Mouse (Mus musculus) liver (tissue): ENCODE results near the gene Adamts2.
A peak's percentile ranks its signal among the peaks of the same experiment; 100 is the strongest.

ENCODE experiments used
- DNase-seq: peaks from one replicate; pipeline ENCODE4 v3.0.0-alpha.2; 2020; ENCODE audit warnings: mixed read lengths

Gene Adamts2

DNA sequence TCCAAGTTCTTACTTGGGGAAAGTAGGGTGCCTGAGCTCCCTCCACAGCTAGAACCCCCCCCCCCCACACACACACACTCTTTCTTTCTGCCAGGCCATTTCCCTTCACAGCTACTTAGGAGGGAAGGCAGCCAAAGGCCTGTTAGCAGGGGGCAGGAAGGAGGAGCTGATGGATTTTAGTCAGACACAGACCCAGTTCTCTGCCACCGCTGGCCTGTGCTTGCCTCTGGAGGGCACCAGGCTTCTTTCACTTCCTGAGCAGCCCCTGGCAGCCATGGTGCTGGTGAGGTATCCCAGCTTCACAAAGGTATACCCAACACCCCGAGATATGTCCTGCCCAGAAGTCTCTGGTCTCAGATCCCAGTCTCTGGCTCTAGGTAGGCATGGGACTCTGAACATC, 22.4 kb downstream of the Adamts2 start:
- DNase-seq: peak; percentile 11

DNA sequence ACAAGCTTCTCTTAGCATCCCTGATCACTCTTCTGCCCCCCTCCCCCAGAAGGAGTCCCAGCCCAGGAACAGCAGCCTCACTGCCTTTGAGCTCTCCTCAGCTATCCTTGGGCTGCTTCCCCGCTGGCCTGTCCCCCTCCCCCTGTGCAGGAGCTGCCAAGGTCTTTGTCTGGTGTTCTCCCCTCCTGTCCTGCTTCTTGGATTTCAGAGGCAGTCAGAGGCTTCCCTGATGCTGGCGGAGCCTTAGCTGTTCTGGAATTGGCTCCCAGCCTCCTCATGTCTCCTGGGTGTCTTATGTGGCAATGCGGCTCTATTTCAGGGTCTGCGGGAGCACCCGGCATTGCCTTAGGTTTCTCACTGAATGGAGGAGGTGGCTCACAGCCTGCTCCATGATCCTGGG, 22.8 kb downstream of the Adamts2 start:
- no peak for DNase-seq

DNA sequence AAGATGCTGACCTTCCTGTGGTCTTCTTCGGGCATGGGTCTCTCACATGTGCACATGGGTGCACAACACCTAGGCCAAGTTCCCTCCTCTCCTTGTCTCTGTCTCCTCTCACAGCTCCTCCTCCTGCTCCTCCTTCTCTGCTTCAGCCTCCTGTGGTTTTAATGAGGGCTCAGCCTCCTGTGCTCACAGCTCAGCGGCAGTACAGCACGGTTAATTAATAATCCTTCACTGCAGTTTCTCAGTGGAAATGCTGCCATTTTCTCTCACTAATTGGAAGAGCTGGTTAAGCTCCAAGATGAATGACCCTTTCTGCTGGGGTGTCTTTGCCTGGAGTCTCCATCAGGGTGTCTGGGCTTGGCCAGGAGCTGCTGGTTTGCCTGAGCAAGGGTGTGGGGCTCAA, 27.0 kb downstream of the Adamts2 start:
- no peak for DNase-seq

DNA sequence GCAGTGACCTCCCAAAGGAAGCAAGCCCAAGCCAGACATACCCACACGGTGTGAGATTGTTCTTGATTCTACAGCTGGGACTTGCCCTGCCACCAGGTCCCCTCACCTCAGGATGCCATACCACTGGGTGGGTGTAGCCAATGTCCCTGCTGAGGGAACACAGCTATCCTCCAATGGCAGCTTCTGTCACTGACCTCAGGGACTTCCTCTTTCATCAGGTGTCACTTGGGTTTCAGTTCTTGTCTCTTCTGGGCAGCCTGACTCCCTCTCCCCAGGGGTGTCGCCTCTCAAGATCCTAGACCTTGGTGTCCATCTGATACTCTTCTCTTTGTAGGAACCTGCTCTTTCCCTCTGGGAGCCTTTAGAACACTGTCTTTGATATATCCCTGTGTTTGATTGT, 28.6 kb downstream of the Adamts2 start:
- DNase-seq: no peak

DNA sequence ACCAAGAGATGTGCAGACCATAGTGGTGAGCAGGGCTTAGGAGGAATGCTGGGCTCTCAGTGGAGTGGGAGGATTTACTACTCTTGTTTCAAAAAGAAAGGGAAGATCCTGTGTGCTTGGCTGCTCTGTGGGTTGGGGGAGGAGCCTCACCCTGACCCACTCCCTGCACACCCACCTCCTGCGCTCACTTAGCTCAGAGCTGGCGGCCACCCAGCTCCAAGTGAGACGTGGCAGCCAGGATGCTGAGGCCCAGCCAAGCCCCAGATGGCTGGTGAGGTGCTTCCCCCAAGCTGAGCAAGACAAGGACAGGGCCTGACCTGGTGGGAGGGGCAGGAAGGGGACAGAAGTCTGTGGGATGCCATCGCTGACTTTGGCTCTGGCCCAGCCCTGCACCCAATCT, 30.4 kb downstream of the Adamts2 start:
- peak; percentile 46 for DNase-seq

DNA sequence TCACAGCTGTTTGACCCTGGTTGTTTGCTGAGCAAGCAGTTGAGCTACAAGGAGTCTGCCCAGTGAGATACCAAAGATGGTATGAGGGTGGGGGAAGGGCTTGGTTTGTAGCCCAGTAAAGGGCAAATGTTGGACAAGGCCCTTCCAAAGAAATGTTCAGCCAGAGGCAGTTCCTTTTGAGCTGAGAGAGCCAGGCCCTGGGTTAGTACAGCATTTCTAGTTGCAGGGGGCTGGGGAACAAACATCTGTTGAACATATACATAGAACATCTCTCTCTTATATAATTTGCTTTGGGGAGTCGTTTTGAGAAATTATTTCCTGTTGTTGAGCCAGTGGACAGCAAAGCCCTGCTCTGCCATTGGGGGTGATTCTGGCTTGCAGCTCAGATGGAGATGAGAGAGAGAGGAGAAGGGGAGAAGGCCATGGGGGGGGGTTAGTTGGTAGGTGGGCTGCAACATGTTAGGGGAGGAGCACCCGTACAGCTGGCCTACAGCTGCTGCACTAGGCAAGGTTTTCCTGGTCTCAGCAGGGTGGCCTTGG, 33.2 kb downstream of the Adamts2 start:
- no peak for DNase-seq

DNA sequence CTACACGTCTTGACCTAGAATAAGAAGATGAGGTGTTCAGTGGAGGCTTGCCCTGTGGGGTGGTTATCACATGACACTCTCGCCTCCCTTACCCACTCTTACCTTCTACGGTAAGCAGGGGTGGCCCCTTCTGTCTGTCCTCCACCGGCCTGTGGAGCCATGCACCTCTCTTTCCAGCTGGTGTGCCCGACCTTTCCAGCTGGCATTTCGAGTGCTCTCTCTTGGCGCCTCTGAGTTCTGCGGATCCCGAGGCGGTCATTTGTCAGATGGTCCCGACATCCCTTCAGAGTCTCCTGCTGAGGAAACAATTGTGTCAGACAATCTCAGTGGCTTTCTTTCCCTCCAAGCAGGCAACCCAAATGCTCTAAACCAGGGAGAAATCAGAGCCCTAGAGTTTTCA, 35.1 kb downstream of the Adamts2 start:
- no peak for DNase-seq

DNA sequence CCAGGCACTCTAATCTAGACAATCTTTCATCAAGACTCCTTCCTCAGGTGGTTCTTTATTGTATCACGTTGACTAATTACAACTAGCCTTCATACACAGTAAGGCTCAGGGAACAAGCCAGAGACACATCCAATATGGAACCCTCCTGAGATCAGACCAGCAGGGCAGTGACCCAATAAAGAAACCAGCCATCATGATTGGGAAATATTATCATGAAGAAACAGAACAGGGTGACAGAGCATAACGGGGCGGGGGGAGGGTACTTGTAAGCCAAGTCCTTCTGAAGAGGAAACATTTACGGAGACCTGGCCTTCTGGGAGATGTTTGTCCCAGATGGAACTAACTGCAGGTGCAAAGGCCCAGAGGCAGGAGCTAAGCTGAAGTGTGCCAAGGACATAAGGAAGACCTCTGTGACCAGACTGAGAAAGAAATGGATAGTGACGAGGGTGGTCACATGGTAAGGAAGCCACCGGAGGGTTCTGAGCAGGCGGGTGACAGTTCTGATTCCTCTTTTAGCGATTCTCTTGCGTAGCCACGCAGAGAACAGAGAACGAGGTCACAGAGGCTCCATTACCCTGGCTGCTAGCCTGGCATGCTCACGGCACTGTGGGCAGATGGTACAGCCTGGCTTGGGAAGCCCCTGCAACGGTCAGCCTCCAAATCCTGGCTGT, 36.4 kb downstream of the Adamts2 start:
- no peak for DNase-seq

DNA sequence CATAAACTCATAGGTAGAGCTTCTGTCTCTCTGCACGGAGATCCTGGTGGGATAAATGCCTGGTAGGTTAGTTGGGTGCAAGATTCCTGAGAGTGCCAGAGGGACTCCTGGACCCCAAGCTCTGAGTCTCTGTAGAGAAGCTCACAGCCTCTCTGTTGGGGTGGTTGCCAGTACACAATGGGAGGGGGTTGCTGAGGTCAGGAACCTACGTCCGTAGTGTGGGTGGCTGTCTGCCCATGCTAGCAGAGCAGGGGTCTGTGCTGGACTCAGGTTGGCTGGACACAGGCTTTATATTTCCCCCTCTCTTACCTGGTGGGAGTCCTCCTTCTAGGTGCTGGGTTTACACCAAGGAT, 37.0 kb downstream of the Adamts2 start:
- no peak for DNase-seq

DNA sequence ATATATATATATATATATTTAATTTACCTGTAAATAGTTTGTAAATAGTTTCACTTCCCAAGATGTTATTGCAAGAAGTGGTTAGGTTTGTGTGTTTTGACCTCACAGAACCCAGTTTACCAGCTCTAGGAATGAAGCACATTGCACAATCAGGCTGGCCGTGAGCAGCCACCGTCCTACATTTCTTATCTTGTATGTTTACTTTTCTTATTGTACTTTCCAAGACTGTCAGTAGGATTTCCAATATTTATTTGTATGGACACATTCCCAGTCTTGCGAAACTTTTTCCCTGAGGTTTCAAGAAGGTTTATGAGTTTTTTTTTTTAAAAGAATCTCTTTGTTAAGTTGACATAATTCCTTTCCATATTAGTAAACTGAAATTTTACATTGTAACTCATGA, 40.7 kb downstream of the Adamts2 start:
- no peak for DNase-seq

DNA sequence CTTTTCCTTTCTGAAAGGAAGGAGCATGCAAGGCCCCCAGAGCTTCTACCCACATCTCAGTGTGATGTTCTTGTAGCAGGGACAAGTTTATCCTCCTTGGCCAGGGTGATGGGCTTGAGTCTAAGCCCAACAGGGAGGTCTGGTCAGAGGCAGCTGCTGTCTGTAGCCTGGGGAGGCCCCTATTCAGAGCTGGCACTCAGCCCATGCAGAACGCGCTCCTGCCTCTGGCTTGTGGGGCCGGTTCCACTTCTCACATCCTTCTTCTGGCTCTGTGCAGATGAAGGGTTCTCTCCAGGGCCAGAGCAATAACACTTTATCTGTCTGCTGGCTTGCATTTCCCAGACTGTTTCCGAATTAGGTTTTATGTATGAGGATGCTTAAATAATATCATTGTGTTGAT, 44.3 kb downstream of the Adamts2 start:
- DNase-seq: peak; percentile 45

DNA sequence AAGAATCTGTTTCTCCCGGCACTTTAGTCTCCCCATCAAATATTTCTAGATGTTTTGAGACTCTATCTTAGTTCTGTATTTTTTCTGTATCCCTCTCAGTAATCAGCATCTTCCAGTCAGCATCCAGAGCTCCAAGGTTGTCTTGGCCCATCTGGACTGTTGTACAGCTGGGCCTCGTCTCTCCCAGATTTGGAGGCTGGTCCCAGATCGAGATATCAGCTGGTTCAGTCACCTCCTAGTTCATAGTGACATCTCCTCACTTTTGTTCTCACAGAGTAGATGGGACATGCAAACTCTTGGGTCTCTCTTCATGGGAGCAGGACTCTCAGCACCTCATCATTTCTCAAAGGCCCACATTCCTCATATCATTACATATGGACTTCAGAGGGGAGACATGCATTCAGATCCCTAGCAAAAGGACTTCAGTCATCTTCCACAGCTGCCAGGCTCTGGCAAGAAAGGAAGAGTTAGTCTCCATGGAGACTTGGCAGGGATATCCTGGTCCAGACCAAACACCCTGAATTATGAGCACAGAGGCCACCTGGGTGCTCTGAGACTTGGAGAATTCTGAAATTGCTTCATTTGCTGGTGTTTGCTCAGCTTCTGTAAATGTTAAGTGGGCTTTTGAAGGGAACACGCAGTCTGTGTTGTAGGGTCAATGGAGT, 46.4 kb downstream of the Adamts2 start:
- no peak for DNase-seq

DNA sequence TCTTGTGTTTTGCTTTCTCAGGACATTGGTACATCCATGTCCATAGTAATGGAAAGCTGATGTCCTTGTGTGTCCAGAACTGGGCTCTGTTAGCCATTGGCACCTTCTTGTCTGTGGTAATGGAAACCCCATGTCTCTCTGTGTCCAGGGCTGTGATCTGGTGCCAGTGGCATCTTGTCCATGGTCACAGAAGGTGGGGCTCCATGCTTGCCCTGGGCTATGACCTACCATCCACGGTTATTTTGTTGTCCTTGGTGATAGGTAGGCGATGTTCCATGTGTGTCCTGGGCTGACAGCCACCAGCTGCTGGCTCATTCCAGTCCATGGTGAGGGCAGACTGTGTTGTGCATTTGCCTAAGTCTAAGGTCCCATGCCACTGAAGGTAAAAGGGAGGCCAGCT, 48.2 kb downstream of the Adamts2 start:
- DNase-seq: no peak

DNA sequence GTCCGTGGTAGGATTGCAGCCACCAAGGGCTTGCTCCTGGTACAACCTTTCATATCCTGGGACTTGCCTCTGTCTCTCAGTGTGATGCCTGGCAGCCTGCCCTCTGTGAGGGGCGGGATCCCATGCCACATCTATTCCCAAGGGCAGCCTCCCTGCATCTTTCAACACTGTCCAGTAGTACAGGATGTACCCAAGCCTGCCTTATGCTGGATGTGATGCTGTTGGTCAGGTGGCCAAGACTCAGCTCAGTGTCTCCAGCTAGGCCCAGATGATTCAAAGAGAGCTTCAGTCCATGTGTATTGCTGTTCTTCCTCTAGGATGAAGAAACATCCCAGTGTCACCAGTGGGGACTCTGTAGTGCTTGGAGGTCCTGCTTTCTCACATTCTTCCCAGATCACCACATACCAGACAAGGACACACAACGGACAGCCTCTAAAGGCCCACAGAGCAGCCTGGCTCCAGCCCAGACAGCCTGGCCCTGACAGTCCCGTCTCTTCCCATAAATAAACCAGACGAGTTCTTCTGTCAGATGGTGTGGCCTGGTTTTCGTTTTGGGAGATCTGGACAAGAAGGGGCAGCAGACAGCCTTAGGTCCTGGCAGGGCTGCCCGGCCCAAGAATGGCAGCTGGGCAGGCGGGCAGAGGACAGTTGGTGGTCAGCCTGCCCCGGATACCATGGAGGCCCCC, 52.0 kb downstream of the Adamts2 start:
- no peak for DNase-seq

DNA sequence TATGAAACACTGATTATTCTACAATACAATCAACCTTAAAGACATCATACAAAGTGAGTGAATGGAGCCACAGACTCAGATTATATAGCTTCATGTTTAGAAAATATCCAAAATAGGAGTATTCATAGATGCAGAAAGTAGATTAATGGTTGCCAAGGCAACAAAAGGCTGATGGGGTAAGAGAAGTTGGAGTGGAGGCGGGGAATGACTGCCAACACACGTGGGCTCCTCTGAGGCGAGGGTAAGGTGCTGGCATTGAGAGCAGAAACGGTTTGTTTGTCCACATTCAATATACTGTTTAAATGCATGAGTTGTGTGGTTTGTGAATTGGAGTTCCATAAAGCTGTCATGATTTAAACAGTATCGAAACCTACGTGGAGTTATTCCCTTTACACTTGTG, 56.9 kb downstream of the Adamts2 start:
- no peak for DNase-seq

DNA sequence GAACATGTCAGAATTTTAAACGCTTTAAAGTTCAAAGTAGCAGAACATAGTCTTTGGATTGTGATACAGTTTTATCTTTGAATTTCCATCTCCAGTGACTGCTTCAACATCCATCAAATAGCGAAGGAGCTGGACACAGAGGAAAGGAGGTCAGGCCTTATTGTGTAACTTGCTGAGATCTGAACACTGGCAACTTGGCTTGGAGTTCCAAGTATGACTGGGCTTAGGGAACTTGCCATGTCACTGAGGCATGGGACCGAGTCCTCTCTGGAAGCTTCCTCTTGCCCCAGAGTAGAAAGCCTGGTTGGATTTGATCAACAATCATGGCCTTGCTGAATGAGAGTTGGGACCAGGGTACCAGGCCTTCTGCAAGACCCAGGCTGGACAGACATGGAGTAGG, 60.3 kb downstream of the Adamts2 start:
- no peak for DNase-seq

DNA sequence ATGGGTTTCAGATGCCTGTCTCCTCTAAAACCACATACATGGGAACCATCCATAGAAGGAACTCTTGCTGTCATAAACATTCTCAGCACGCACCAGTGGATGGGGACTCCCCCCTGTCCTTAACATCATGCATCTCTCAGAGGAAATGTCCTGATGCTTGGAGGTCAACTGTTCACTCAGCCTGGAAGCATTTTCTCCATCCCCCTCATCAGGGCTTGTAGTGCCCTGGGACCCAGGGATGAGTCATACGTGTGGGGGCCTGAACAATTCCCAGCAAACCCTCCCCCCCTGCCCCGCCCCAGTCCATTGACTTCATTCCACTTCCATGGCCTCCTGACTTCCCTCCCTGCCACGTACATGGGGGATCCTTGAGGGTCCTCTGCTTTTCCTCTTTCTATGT, 62.9 kb downstream of the Adamts2 start:
- DNase-seq: no peak

DNA sequence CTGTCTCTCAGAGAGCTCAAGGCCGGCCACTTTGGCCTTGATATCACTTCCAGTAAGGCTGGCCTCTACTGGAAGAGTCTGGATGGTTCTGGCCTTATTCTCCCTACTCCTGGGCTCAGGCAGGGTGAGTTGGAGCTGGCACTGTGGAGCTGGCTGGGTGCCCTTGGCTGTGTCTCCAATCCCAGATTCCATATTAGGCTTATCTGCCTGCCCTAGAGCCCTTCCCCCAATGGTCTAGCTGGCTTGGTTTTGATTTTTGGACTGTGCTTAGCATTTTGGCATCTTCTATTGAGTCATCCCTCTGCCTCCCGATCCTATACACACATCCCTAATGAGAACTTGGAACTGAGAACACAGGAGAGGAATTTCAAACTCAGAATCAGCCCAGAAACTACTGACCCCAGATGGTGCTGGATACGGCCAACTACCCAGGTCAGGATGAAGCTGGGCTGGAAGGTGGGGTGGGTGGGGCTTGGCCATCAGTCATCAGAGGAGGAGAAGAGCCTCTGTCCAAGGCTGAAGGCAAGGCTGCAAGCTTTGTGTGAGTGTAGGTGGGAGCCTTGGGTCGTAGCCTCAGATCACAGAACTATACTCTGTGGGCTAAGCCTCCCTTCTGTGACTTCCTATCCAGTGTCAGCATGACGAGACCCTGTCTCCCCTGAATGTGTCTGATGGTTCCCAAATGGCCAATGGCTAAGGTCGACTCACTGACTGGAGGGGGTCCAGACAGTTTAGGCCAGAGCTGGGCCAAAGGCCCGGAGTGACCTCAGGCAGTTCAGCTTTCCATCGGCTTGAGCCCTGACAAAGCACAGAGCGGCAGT, 67.9 kb downstream of the Adamts2 start:
- DNase-seq: no peak

DNA sequence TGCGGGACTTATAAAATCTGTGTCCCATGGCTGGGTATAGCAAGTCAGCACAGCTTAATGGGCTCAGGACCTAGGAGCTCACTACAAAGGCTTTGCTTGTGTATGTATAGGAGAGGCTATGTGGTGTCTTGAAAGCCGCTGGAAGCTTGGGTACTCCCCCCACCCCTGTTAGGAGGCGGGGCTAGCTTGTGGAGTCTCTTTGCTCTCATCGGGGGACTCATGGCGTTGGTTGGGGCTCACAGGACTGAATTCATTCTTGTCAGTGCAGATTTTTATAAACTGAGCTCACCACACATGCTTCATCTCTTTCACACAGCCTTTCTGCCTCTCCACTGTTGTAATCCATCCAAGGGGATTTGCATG, 68.5 kb downstream of the Adamts2 start:
- no peak for DNase-seq

DNA sequence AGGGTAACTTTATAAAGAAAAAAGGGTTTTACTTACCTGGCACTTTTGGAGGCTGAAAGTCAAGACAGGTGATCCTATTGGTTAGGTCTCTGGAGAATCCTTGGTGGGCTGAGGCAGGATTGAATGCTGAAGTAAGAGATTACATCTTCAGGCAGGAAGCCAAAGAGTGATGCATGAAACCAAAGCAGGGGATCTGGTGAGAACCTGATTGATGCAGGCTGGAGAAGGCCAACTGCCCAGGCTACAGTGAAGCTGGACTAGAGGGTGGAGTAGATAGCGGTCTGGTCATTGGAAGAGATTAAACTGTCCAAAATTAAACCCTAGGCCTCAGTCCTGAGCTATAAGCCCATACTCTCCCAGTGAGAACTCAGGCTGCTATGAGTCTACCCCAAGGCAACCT, 69.0 kb downstream of the Adamts2 start:
- DNase-seq: no peak

DNA sequence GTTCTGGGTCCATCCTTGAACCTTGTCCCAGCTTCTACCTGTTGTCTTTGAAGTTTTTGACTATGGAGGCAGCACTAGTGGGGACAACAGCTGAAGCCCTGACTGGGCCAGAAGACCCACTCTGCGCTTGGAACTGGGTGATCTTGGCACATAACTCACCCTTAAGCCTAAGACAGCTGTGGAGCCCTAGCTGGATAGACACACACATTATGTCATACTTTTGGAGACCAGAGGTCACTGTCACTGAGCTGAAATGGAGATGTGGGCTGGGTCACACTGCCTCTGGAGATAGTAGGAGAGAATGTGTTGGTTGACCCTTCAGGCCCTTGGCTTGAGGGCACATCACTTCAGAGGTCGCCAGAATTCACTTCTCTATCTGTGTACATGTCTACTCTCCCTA, 69.5 kb downstream of the Adamts2 start:
- DNase-seq: no peak

DNA sequence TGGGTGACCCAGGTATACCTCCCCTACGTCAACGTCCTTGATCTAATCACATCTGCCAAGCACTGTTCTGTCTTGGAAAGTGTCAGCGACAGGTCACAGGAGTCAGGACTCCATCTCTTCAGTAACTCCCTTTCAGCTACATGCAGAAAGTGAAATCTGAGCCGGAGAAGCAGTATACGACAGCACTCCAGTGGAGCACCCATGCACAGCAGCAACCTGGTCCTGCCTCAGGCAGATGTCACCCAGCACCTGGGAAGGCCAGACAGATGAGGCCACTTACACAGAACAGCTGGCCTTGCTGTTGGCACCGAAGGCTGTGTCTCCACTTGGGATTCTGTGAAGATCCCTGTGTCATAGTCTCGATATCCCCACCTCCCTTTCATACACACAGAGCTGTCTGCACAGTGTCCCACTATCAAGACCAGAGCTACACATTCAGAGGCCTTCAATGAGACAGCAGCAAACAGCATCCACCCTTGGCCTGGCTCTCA, 70.0 kb downstream of the Adamts2 start:
- no peak for DNase-seq

DNA sequence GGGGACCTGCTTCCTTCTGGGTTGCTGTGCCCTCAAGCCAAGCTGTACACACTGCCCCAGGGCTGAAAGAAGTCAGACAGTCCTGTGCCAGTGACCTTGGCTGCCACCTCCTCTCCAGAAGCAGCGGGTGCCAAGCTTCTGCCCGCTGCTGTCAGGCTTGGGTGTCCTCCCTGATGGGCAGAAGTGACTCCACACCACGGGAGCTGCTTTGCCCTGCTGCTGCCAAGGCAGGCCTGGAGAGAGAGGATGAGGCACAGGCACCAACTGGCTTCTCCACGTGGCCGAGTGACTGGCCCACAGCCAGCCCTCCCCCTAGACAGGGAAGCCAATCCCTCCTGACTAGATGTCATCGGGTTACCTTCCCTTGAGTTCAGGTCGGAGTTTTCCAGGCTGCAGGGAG, 71.0 kb downstream of the Adamts2 start:
- DNase-seq: no peak
